Mouse (Mus musculus): ENCODE data around the gene Glipr1l2.
"Not testable (repeated sequence)": the region's sequence is repeated elsewhere in the genome, so short reads cannot be mapped to it uniquely, and the experiment has no call there.

Glipr1l2 gene

DNA sequence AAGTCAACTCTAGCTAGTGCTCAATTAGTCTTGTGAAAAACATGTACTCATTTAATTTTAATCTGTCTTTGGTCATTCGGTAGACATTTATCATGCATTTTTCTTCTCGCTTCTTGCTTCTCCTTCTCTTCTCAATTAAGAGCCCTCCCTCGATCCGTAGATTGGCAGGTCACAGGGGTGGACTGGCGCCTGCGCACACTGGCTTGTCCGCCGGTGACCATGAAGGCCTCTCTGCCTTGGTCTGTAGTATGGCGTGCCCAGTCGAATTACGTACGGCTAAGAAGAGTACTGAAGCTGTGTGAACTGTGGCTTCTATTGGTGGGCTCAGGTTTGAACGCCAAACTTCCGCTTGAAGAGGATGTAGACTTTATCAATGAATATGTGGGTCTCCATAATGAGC, at the start of gene Glipr1l2:
Gene Glipr1l2 (plus strand): TSS at position 198 of the 400 bp plus-strand sequence.
- DNase-seq (ENCODE audit: low spot score in 2 of 2), result no peak

DNA sequence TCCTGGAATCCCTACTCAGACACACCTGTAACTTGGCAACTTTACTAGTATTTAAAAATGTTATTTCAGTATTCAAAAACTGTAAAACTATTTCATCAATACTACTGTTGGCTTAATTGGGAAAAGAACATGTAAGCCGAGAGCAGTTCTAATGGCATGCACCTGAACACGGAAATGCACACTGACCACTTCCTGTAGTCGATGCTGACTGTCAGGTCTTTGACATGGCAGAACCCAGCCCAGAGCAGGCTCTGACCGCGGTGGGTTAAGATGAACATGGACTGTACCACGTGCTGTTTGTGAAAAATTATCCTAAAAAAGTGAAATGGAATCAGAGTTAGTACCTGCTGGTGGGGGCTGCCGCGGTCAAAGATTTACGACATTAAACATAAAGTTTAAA, 39.6 kb upstream of the Glipr1l2 start:
- DNase-seq (ENCODE audit: low spot score in 2 of 2), result not testable (repeated sequence)

DNA sequence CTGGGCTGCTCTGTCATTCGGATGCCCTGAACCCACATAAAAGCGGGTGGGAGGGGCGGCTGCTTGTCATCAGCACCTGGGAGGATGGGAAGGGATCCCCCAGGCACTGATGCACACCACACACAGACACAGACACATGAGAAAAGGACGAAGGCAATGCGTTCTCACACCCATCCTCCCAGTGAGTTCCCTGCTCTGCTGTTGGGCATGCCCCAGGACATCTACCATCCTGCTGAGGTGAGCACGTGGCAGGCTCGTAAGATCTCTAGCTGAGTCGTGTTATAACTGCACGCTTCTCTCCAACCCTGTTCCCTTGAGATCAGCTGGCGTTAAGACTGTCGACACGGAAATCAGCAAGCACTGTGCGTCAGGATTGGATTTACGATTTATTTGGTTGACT, 38.9 kb upstream of the Glipr1l2 start:
- DNase-seq (ENCODE audit: low spot score in 2 of 2), result peak in 1 of 2 experiments; percentile 4

DNA sequence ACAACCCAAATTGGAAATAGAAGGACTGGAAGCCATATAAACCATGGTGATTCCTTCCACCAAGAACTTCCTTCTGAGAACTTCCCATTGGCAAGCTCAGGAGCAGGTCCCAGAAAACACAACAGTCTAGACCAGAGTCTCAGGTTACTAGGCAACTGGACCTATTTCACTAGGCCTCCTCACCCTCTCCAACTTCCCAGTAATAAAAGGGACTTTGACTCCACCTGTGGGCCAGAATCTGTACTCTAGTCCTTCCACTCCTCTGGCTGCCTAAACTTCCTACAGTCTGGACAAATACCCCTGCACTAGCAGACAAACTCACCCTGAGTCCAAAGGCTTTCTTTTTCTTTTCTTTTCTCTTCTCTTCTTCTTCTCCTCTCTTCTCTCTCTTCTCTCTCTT, 31.9 kb upstream of the Glipr1l2 start:
- no peak for DNase-seq (ENCODE audit: low spot score in 2 of 2)

DNA sequence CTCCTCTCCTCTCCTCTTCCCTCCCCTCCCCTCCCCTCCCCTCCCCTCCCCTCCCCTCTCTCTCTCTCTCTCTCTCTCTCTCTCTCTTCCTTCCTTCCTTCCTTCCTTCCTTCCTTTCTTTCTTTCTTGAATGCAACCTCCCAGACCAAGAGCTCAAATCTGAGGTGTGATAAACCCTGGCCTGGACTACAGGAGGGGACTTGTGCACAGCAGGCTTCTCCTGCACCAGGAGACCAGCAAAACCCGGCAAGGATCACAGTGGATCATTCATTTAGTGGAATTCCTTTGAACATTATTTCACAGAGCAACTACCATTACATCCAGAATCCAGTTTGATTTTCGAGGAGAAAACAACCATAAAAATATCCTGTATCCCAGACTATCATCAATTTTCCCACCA, 31.2 kb upstream of the Glipr1l2 start:
- DNase-seq (ENCODE audit: low spot score in 2 of 2), result not testable (repeated sequence)

DNA sequence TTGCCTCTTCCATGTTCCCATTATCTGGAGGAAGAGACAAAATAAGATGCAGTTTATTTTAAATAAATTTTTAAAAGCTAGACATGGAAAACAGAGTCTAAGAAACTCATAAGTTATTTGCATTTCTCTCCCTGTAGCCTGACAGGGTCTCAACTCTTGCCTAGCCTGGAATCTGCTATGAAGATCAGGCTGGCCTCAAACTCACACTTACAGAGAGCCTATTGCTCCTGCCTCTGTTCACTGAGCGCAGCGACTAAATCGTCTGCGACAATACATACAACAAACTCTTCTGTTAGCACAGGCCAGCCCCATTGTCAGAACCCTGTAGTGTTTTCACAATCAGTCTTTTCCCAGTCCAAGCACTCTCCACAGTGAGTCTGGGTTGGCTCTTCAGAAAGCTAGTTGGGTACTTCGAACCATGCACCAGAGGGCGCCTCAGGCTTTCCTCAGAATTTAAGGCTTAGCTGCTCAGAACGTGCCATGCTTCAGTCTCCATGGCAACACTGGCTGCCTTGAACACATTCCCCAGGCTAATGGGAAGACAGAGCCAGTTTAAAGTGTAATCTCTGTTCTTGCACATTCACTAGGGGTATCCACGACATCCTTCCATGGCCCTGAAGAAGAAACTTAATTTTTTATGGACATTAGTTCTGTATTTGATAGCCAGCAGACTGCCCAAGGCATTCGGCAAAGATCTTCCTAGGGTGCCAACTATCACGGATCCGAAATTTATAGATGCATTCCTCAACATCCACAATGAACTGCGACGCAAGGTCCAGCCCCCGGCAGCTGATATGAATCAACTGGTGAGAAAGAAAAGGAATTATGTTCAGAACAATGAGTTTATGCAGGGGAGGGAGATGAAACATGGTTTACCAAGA, 23.2 kb upstream of the Glipr1l2 start, which contains the start of gene Glipr1l1:
Gene Glipr1l1 (plus strand): TSS at position 488 of the 881 bp plus-strand sequence.
- peak; percentile 37 to 67 for DNase-seq (ENCODE audit: low spot score in 2 of 2)

DNA sequence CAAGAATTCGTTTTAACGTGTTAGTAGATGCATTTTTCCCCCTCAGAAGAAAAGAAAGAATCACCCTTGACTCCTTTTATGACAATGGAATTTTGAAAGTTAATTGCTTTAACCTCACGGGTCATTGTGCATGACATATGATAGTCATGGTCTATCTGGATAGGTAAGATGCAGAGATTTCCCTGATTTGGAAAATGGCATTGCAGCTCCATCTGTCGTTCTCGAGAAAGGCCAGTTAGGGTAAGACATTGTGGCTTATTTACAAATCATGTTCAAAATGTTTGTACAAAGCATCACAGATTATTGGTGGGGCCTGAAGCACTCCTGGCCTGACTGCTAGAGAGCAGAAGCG, 22.6 kb upstream of the Glipr1l2 start:
- DNase-seq (ENCODE audit: low spot score in 2 of 2), result not testable (repeated sequence)

DNA sequence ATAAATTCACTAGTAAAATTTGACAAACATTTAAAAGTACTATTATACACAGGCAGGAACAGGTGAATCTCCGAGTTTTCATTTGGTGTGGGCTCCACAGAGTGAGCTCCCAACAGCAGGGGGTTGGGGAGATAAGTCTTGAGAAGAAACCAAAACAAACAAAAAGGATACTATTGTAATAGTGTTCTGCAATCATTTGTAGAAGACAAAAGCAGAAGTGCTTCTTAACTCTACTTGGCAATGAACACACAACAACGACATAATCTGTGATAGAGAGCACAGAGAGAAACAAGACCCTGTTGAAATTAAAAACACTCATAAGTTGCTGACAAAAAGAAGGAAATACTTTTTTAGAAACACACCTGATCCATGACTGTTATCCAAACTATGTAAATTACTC, 3.1 kb upstream of the Glipr1l2 start:
- no peak for DNase-seq (ENCODE audit: low spot score in 2 of 2)

DNA sequence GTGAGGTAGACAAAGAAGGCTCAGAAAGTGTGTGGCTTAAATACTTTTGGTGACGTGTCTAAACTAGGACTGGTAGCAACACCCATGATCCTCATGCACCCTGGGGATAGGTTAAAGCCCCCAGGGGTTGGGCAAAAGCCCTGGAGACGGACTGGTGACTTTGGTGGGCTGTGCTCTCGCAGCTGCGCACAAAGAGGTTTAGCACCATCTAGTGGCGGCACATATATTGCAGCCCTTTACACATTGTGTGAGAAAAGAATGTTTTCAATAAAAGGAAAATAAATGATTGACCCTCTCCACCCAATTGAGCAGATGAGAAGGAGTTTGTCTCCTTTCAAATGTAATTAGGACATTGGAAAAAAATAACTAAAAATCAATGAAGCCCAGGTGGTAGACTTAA, 22.6 kb downstream of the Glipr1l2 start:
- peak; percentile 23 to 53 for DNase-seq (ENCODE audit: low spot score in 2 of 2)

DNA sequence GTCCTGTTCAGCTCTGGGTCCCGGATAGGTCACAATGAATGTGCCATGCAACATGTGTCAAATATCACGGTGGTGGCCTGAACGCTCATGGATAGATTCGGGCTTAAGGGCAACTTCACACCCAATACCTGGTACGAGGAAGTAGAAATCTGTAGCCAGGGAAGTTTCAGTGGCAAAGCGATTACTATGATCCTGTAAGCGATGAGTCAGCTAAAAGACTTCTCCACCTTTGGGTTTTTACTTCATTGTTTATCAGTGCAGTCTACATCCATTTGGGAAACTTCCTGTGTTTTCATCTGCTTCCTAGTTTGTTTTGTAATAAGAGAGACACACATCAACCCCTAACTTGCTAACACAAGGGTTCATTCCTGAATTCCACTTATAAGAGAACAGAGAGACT, 27.2 kb downstream of the Glipr1l2 start:
- DNase-seq (ENCODE audit: low spot score in 2 of 2), result no peak

DNA sequence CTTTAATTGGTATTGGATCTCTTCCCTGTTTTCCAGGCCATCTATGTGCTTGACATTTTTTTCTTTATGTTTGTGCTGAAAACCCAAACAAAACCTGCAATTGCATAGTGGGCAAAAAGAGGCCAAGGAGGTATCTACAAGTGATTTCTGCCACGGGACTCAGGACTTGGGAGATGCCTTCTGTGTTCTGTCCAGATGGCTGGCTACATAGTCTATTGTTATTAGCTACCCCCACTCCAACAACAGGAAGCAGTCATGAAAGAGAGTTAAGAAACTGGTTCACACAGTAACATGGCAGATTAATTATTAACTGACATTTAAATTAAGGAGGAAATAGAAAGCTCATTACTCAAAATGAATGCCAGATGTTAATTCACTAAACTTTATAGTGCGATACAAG, 41.9 kb downstream of the Glipr1l2 start:
- DNase-seq (ENCODE audit: low spot score in 2 of 2), result not testable (repeated sequence)

DNA sequence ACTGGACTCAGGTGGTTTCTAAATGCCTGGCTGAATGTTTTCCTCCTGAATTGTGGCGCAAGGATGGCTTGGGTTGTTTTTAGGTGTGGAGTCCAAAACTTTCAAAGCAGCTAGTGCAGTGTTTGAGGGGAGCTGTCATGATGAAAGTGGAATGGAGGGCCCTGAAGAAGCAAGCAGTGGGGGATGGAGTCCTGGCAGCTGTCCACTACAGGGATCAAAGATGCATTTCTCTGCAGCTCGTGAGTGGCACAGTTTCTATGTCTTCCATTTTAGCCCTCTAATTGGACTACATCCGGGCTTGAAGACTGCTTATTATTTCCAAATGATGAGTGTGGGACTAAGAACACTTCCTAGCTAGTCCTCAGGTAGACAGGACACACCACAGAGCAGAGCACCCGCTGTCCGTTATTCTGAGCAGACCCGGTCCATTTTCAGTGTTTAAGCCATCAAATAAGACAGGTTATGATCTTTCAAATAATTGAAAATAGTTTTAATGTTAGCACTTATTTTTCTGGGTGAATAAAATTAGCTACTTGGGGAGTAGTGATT, 44.6 kb downstream of the Glipr1l2 start:
- DNase-seq (ENCODE audit: low spot score in 2 of 2), result not testable (repeated sequence)

DNA sequence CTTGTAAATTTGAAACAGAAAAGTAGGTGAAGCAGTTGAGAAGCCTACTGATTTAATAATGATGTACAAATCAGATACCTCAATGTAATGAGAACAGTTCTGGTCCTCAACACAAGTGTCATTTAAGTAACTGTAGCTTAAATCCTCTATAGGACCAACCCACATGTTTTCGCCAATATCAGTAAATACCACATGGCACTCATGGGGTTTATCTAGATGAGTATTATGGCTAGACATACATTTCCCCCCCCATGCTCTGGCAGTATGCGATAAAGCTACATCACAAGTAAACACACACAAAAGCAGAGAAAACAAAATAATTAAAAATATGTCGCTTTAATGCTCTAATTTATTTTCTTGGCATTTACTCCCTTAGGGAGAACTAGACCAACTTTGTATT, 49.0 kb downstream of the Glipr1l2 start:
- no peak for DNase-seq (ENCODE audit: low spot score in 2 of 2)

DNA sequence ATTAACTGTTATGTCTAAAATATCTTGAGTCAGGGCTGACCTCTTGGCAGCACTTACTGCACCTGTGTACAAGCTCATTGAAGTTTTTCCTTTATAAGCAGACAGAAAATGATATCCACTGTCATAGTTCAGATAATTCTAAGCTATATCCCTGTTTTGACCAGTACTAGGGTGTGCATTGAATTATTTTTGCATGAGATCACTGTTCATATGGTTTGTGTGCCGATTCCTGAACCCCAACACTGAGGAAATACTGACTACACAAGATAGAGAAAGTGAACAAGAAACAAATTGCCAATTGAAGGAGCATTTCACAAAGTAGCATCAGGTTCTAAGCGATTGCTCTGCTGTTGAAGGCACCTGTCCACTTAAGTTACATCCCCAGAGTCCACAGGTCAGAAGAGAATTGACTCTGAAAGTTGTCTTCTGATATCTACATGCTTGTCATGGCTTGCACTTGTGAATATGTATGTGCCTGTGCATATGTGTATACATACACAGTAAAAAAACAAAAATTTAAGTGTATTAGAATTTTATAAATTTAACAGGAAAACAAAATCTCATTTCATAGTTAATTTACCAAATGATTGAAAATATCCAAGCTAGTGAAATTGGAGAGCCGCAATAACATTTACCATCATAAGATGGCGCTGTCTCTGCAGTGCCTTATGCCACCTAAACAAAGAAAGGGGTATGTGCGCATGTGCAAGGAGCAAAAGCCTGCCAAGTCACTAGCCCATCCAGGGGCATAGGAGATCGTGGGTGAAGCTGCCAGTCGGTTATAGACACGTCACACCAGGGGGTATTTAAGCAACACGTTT, 55.1 kb downstream of the Glipr1l2 start:
- DNase-seq (ENCODE audit: low spot score in 2 of 2), result peak in 1 of 2 experiments; percentile 45

DNA sequence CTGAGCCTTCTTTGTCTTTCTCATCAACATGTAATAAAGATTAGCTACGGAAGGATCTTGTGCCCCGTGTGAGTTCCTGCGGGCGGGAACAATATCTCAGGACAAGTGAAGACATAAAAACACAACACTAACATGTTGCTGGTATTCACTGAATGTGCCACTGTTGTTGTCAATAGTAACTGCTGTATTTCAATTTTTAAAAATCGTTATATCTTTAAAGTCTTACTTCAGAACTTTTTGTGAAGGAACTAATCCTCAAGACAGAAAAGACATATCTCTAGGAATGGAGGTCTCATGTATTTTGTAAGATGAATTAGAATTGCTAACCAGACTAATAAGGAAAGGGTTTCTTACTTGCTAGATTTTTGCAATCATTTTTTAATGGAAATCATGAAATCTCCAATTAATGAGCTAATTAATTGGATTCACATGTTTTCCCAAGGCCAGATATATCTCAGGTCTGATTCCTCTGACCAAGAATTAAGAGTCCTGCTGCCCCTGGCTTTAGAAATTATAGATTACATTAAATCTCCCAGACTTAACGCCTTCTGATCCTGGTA, 55.8 kb downstream of the Glipr1l2 start:
- no peak for DNase-seq (ENCODE audit: low spot score in 2 of 2)

DNA sequence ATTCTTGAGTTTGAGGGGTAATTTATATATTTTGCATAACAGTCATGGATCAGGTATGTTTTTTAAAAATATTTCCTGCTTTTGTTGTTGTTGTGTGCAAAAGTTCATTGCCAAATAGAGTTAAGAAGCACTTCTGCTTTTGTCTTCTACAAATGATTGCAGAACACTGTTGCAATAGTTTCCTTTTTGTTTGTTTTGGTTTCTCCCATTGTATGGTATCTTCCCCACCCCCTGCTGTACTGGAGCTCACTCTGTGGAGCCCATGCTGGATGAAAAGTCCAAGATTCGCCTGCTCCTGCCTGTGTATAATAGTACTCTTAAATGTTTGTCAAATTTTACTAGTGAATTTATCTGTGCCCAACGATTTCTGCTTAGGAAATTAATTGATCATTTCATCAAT, 56.7 kb downstream of the Glipr1l2 start:
- no peak for DNase-seq (ENCODE audit: low spot score in 2 of 2)

Measured in cerebellum, postnatal 4 days (tissue).